Mouse (Mus musculus): Measurements from ENCODE around the gene Fgfr2.

DNA sequence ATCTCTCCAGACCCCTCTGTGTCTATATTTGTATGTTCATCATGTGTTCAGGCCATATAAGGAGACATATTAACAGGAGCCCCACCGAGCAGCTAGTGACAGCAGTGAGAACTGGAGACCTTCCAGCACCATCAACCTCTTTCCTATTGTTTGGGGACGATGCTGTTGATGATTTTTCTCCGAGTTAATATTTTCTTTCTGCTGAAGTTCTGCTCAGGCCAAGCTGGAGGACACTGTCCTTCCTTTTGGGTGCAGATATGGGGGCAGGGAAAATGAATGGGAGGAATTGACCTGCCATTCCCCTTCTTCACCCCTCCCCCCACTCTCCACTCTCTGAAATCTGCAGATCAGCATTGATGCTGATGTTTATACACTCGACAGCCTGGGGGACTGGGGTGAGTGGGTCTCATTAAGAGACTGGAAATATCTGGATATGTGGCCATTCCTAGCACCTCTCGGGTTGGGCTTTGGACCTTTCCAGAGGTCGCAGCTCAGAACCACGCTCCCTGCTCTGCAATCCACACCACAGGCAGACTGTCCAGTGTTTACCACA lies 2454.3 kb downstream of the Fgfr2 start:
- TF ChIP-seq CTCF (IDR thresholded peaks at IDR 0.05; ENCODE audit: low read depth) (no peak), EP300 (IDR thresholded peaks at IDR 0.05; ENCODE audit: low read depth) (no peak)

Data from liver, postnatal 0 days (tissue).